Mouse (Mus musculus) MEL (cell line): ENCODE measurements at regions not wholly inside any gene's neighbourhood (a gene's known extent, or its start where the extent isn't known, plus 50 kb on each side); places are given as distances from the start of the nearest gene placed in this dataset.

Experiments
- DNase-seq: peaks from one replicate; pipeline ENCODE4 v3.0.0; 2011; ENCODE audit warnings: low read depth, low spot score
- H3K27ac ChIP-seq: 2 replicates; pipeline ENCODE4 v1.5.1; 2012; ENCODE audit warnings: low read depth, mild to moderate bottlenecking, control low read depth, low read length, moderate library complexity; ENCODE audit not compliant: control insufficient read depth
- H3K27me3 ChIP-seq, 2 experiments: fragments of 150-350 bp in 1 of 2; sonication (generic) in 1 of 2; 2 replicates each; pipeline ENCODE4 v1.6.1; 2012; ENCODE audit warnings: low read length in 2 of 2, mild to moderate bottlenecking in 2 of 2, improper control_type of control experiment in 1 of 2, moderate library complexity in 1 of 2; ENCODE audit not compliant: insufficient read depth in 2 of 2, control insufficient read depth in 1 of 2
- H3K36me3 ChIP-seq, 2 experiments: 2 replicates each; pipeline ENCODE4 v1.6.1; 2012 to 2014; ENCODE audit warnings: low read length in 2 of 2, improper control_type of control experiment in 1 of 2, inconsistent platforms in 1 of 2, mild to moderate bottlenecking in 1 of 2; ENCODE audit not compliant: insufficient read depth in 2 of 2, control insufficient read depth in 1 of 2
- H3K4me1 ChIP-seq, 2 experiments: fragments of 150-350 bp in 1 of 2; sonication (generic) in 1 of 2; 2 replicates each; pipeline ENCODE4 v1.6.1; 2012; ENCODE audit warnings: low read length in 2 of 2, improper control_type of control experiment in 1 of 2, mild to moderate bottlenecking in 1 of 2; ENCODE audit not compliant: insufficient read depth in 2 of 2, control insufficient read depth in 1 of 2
- H3K4me3 ChIP-seq, 2 experiments: fragments of 150-350 bp in 1 of 2; sonication (generic) in 1 of 2; 2 replicates each; pipeline ENCODE4 v1.5.1; 2012; ENCODE audit warnings: low read depth in 2 of 2, low read length in 2 of 2, mild to moderate bottlenecking in 2 of 2, moderate library complexity in 2 of 2, control low read depth in 1 of 2, improper control_type of control experiment in 1 of 2; ENCODE audit not compliant: control insufficient read depth in 1 of 2, insufficient read depth in 1 of 2
- H3K79me2 ChIP-seq: 2 replicates; pipeline ENCODE4 v1.6.1; 2012; ENCODE audit warnings: mild to moderate bottlenecking, low read length, moderate library complexity; ENCODE audit not compliant: control insufficient read depth, poor library complexity, insufficient read depth
- H3K9ac ChIP-seq: 2 replicates; pipeline ENCODE4 v1.6.1; 2012; ENCODE audit warnings: low read depth, mild to moderate bottlenecking, control low read depth, low read length, moderate library complexity; ENCODE audit not compliant: control insufficient read depth, poor library complexity, severe bottlenecking
- H3K9me3 ChIP-seq: fragments of 150-350 bp; sonication (generic); replicated peaks from 2 replicates; pipeline ENCODE4 v1.6.1; 2012; ENCODE audit warnings: mild to moderate bottlenecking, low read length, improper control_type of control experiment, moderate library complexity; ENCODE audit not compliant: insufficient read depth
- BHLHE40 ChIP-seq: IDR thresholded peaks from 2 replicates; pipeline ENCODE4 v1.6.1; 2012; ENCODE audit warnings: low read depth, mild to moderate bottlenecking, inconsistent platforms, low read length, improper control_type of control experiment, borderline replicate concordance
- CHD1 ChIP-seq: IDR thresholded peaks from 2 replicates; pipeline ENCODE4 v1.6.1; 2012; ENCODE audit warnings: low read depth, mild to moderate bottlenecking, inconsistent platforms, low read length, improper control_type of control experiment
- CHD2 ChIP-seq: IDR thresholded peaks from 2 replicates; pipeline ENCODE4 v1.6.1; 2011; ENCODE audit warnings: low read length, improper control_type of control experiment
- E2F4 ChIP-seq: IDR thresholded peaks from 2 replicates; pipeline ENCODE4 v1.6.1; 2011; ENCODE audit warnings: low read depth, low read length, improper control_type of control experiment, borderline replicate concordance
- ELF1 ChIP-seq: IDR thresholded peaks from 2 replicates; pipeline ENCODE4 v1.6.1; 2014; ENCODE audit warnings: low read depth, mild to moderate bottlenecking, inconsistent platforms, low read length, improper control_type of control experiment, moderate library complexity
- EP300 ChIP-seq, 2 experiments: IDR thresholded peaks; 2 replicates each; pipeline ENCODE4 v1.6.1; 2011; ENCODE audit warnings: improper control_type of control experiment in 2 of 2, low read length in 2 of 2, low read depth in 1 of 2, mild to moderate bottlenecking in 1 of 2
- GATA1 ChIP-seq: IDR thresholded peaks from 2 replicates; pipeline ENCODE4 v1.6.1; 2011; ENCODE audit warnings: low read depth, low read length, improper control_type of control experiment
- JUND ChIP-seq: IDR thresholded peaks from 2 replicates; pipeline ENCODE4 v1.6.1; 2011; ENCODE audit warnings: low read depth, mild to moderate bottlenecking, improper control_type of control experiment, low read length
- MAZ ChIP-seq: IDR thresholded peaks from 2 replicates; pipeline ENCODE4 v1.6.1; 2012; ENCODE audit warnings: low read depth, mild to moderate bottlenecking, inconsistent platforms, low read length, improper control_type of control experiment
- MEF2A ChIP-seq: IDR thresholded peaks from 2 replicates; pipeline ENCODE4 v1.6.1; 2014; ENCODE audit warnings: low read depth, mild to moderate bottlenecking, inconsistent platforms, low read length, improper control_type of control experiment; ENCODE audit not compliant: poor library complexity, insufficient replicate concordance, severe bottlenecking; ENCODE audit errors: extremely low read depth
- MYB ChIP-seq: IDR thresholded peaks from 2 replicates; pipeline ENCODE4 v1.6.1; 2011; ENCODE audit warnings: mild to moderate bottlenecking, low read depth, low read length, improper control_type of control experiment
- MYC ChIP-seq: IDR thresholded peaks from 2 replicates; pipeline ENCODE4 v1.6.1; 2011; ENCODE audit warnings: low read depth, mild to moderate bottlenecking, low read length, improper control_type of control experiment, moderate library complexity
- POLR2AphosphoS5 ChIP-seq: IDR thresholded peaks from 2 replicates; pipeline ENCODE4 v1.6.1; 2012; ENCODE audit warnings: low read depth, borderline replicate concordance, mild to moderate bottlenecking, inconsistent platforms, low read length, moderate library complexity, mixed read lengths
- RCOR1 ChIP-seq: IDR thresholded peaks from 2 replicates; pipeline ENCODE4 v1.6.1; 2012; ENCODE audit warnings: low read depth, mild to moderate bottlenecking, inconsistent platforms, low read length, improper control_type of control experiment
- TAL1 ChIP-seq: IDR thresholded peaks from 2 replicates; pipeline ENCODE4 v1.6.1; 2012; ENCODE audit warnings: mild to moderate bottlenecking, inconsistent platforms, low read length, moderate library complexity, mixed read lengths
- TBP ChIP-seq: IDR thresholded peaks from 2 replicates; pipeline ENCODE4 v1.8.0; 2011; ENCODE audit warnings: low read depth, low read length, improper control_type of control experiment
- TCF12 ChIP-seq: IDR thresholded peaks from 2 replicates; pipeline ENCODE4 v1.6.1; 2014; ENCODE audit warnings: low read depth, mild to moderate bottlenecking, inconsistent platforms, low read length, improper control_type of control experiment, moderate library complexity
- UBTF ChIP-seq: IDR thresholded peaks from 2 replicates; pipeline ENCODE4 v1.6.1; 2012; ENCODE audit warnings: low read depth, mild to moderate bottlenecking, inconsistent platforms, low read length, improper control_type of control experiment, moderate library complexity, borderline replicate concordance; ENCODE audit not compliant: insufficient read depth
- ZKSCAN1 ChIP-seq: IDR thresholded peaks from 2 replicates; pipeline ENCODE4 v1.6.1; 2012; ENCODE audit warnings: low read depth, mild to moderate bottlenecking, inconsistent platforms, low read length, improper control_type of control experiment, moderate library complexity

DNA sequence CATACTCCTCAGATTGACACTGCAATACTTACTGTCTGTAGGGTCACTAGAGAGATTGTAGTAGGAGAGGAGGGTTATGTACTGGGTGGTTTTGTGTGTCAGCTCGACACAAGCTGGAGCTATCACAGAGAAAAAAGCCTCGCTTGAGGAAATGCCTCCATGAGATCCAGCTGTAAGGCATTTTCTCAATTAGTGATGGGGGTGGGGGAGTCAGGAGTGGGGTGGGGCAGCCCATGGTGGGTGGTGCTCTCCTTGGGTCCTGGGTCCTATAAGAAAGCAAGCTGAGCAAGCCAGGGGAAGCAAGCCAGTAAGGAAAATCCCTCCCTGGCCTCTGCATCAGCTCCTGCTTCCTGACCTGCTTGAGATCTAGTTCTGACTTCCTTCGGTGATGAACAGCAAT, 449.5 kb upstream of the Arglu1 start:
- no peaks in the 10 kb centered on the region for H3K4me1 ChIP-seq
- H3K27ac ChIP-seq = no peak overlapping the region
- no peaks in the 10 kb centered on the region for H3K79me2 ChIP-seq
- no peak for TF ChIP-seq JUND
- no peak for TF ChIP-seq RCOR1
- TF ChIP-seq CHD2 = no peak
- no peak for TF ChIP-seq EP300 (IDR thresholded peaks at IDR 0.05; ENCODE audit: low read depth in 1 of 2, low read length in 2 of 2)
- TF ChIP-seq GATA1 = no peak
- TF ChIP-seq MYB = no peak
- no peaks in the 10 kb centered on the region for H3K27me3 ChIP-seq
- H3K9ac ChIP-seq = no peak overlapping the region
- no peaks in the 10 kb centered on the region for H3K36me3 ChIP-seq
- H3K4me3 ChIP-seq = no peak overlapping the region
- no peak for DNase-seq
- H3K9me3 ChIP-seq = no peaks in the 10 kb centered on the region

- DNase-seq = no peak
Observed at GRCm38 (mm10) chr8:9139059-9139620, 448.8 kb upstream of the Arglu1 start.

GRCm38 (mm10) chr8:9133758-9134157, 443.4 kb upstream of the Arglu1 start:
- no peak overlapping the region for H3K4me3 ChIP-seq
- DNase-seq = no peak
- TF ChIP-seq MAZ = no peak
- TF ChIP-seq UBTF = no peak
- no peak for TF ChIP-seq MEF2A
- no peak for TF ChIP-seq E2F4
- no peak for TF ChIP-seq MYB
- no peak for TF ChIP-seq ZKSCAN1
- no peak for TF ChIP-seq TAL1
- no peak for TF ChIP-seq TCF12
- TF ChIP-seq MYC = no peak
- no peak for TF ChIP-seq ELF1
- no peak for TF ChIP-seq POLR2AphosphoS5
- TF ChIP-seq CHD2 = no peak
- no peak for TF ChIP-seq BHLHE40
- no peaks in the 10 kb centered on the region for H3K27me3 ChIP-seq
- no peak overlapping the region for H3K9ac ChIP-seq
- no peak overlapping the region for H3K27ac ChIP-seq
- no peaks in the 10 kb centered on the region for H3K9me3 ChIP-seq
- no peaks in the 10 kb centered on the region for H3K79me2 ChIP-seq
- H3K4me1 ChIP-seq = no peaks in the 10 kb centered on the region
- H3K36me3 ChIP-seq = no peaks in the 10 kb centered on the region

More at GRCm38 (mm10) chr8:9139059-9139620, 448.8 kb upstream of the Arglu1 start:
- no peaks in the 10 kb centered on the region for H3K9me3 ChIP-seq
- H3K27me3 ChIP-seq = no peaks in the 10 kb centered on the region
- no peak overlapping the region for H3K4me3 ChIP-seq
- H3K36me3 ChIP-seq = no peaks in the 10 kb centered on the region
- TF ChIP-seq ELF1 (no peak), CHD1 (no peak), JUND (no peak), TBP (no peak)
- H3K9ac ChIP-seq = no peak overlapping the region
- H3K27ac ChIP-seq = no peak overlapping the region
- H3K4me1 ChIP-seq = no peaks in the 10 kb centered on the region
- H3K79me2 ChIP-seq = no peaks in the 10 kb centered on the region
